Mouse (Mus musculus) liver, postnatal 0 days (tissue): ENCODE measurements around the gene Unc13c.

Source experiments
- CTCF ChIP-seq: sonication (generic); IDR thresholded peaks from 2 replicates; pipeline ENCODE4 v1.5.1; 2016; ENCODE audit warnings: antibody characterized with exemption, low read depth
- EP300 ChIP-seq: IDR thresholded peaks from 2 replicates; pipeline ENCODE4 v1.6.1; 2016; ENCODE audit warnings: antibody characterized with exemption, low read depth, mild to moderate bottlenecking

- TF ChIP-seq CTCF (no peak), EP300 (no peak)
Observed at GRCm38 (mm10) chr9:73462027-73462426, 506.7 kb downstream of the Unc13c start.
